Mouse (Mus musculus) forebrain, postnatal 0 days (tissue): ENCODE measurements around the gene Robo1. TPM values are rescaled to one million over a fixed set of nuclear protein-coding genes. Genes with fewer than 3 reads are reported as not detected.

Experiments
- ATAC-seq: fragments of 200-750 bp; cut with Nextera tagmentation; 2 replicates; pipeline ENCODE4 v1.8.0; 2017; ENCODE audit warnings: mild to moderate bottlenecking, moderate library complexity
- DNase-seq: peaks from one replicate; pipeline ENCODE4 v3.0.0-alpha.2; 2015
- H3K27ac ChIP-seq: fragments of 300-500 bp; sonication (generic); 2 replicates; pipeline ENCODE4 v1.5.1; 2014; ENCODE audit warnings: low read depth, mild to moderate bottlenecking, antibody characterized with exemption, low read length, moderate library complexity, mixed read lengths
- H3K27me3 ChIP-seq: fragments of 300-500 bp; sonication (generic); 2 replicates; pipeline ENCODE4 v1.6.1; 2014; ENCODE audit warnings: mild to moderate bottlenecking, low read length, mixed read lengths; ENCODE audit not compliant: insufficient read depth
- H3K36me3 ChIP-seq: fragments of 300-500 bp; sonication (generic); 2 replicates; pipeline ENCODE4 v1.6.1; 2014; ENCODE audit warnings: mild to moderate bottlenecking, moderate library complexity; ENCODE audit not compliant: insufficient read depth
- H3K4me1 ChIP-seq: fragments of 300-500 bp; sonication (generic); 2 replicates; pipeline ENCODE4 v1.6.1; 2014; ENCODE audit warnings: antibody characterized with exemption; ENCODE audit not compliant: insufficient read depth
- H3K4me2 ChIP-seq: fragments of 300-500 bp; sonication (generic); 2 replicates; pipeline ENCODE4 v1.6.1; 2014; ENCODE audit warnings: low read depth, mild to moderate bottlenecking, moderate library complexity
- H3K4me3 ChIP-seq: fragments of 300-500 bp; sonication (generic); 2 replicates; pipeline ENCODE4 v1.5.1; 2014; ENCODE audit warnings: low read depth, low read length, mixed read lengths
- H3K9ac ChIP-seq: fragments of 300-500 bp; sonication (generic); 2 replicates; pipeline ENCODE4 v1.6.1; 2014; ENCODE audit warnings: mild to moderate bottlenecking
- H3K9me3 ChIP-seq: fragments of 300-500 bp; sonication (generic); 2 replicates; pipeline ENCODE4 v1.6.1; 2016; ENCODE audit warnings: low read length
- CTCF ChIP-seq: sonication (generic); IDR thresholded peaks from 2 replicates; pipeline ENCODE4 v1.5.1; 2016; ENCODE audit warnings: antibody characterized with exemption, control low read depth, low read depth
- WGBS: fragments of 180-500 bp; shearing (Covaris S2); extraction: QIAGEN DNeasy Blood & Tissue Kit; methylation state at CpG from one replicate; pipeline ENCODE4 v1.1.7; 2014; 5-methylcytosine and 5-hydroxymethylcytosine counted together
- polyA plus RNA-seq: library from polyadenylated mRNA; unstranded; fragments of >200 nt; fragmentation: Nextera tagmentation; extraction: Ambion mirVana; gene quantifications from 2 replicates; pipeline ENCODE4 v1.2.1, GENCODE M21; 2015
- total RNA-seq: library from RNA; depleted of rRNA; stranded (reverse); fragments of >200 nt; gene quantifications from 2 replicates; pipeline ENCODE4 v1.2.3, GENCODE M21; 2014

Robo1 gene
- total and polyA plus RNA-seq, 2 experiments from 2014 or later = 29.0 to 129 TPM

DNA sequence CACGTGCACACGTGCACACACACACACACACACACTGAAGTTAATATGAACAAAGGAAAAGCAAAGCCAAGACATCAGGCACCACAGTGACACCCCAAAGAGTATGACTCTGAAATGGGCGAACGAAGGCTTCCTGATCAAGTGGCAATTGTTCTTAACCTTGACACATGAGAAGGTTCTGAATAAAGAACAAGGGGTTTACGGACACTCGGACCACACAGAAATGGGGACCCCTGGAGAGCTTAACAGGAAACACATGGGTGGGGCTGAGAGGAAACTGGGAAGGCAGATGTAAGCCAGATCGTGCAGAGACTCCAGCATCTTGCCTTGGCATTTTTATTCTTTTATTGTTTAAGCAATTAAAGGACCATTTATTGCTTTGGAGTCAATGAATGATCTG lies 703.2 kb downstream of the Robo1 start:
- 73% methylated on average over 7 of the region's 7 CpGs for WGBS
- no peak for TF ChIP-seq CTCF
- ATAC-seq (no peak), DNase-seq (no peak)
- peaks cover 11% of the 10 kb centered on the region; the same call in 1 of the 2 replicates for H3K36me3 ChIP-seq
- H3K4me1 ChIP-seq = no peaks in the 10 kb centered on the region
- H3K4me2 ChIP-seq = no peak overlapping the region
- no peaks in the 10 kb centered on the region for H3K9me3 ChIP-seq
- no peak overlapping the region for H3K27ac ChIP-seq
- H3K9ac ChIP-seq = no peak overlapping the region
- H3K4me3 ChIP-seq = no peak overlapping the region
- no peaks in the 10 kb centered on the region for H3K27me3 ChIP-seq

- Histone ChIP-seq H3K27ac (no peak overlapping the region), H3K27me3 (no peaks in the 10 kb centered on the region), H3K36me3 (peaks cover 11% of the 10 kb centered on the region; the same call in 1 of the 2 replicates), H3K4me3 (no peak overlapping the region), H3K4me2 (no peak overlapping the region), H3K9ac (no peak overlapping the region), H3K9me3 (no peaks in the 10 kb centered on the region), H3K4me1 (no peaks in the 10 kb centered on the region)
- ATAC-seq (no peak), DNase-seq (no peak)
- 94% methylated on average over 11 of the region's 11 CpGs for WGBS
- TF ChIP-seq CTCF = no peak
Measured at GRCm38 (mm10) chr16:73012926-73013325, 704.8 kb downstream of the Robo1 start.

- DNase-seq (no peak), ATAC-seq (no peak)
- Histone ChIP-seq H3K36me3 (peaks cover 11% of the 10 kb centered on the region; the same call in 1 of the 2 replicates), H3K27ac (no peak overlapping the region), H3K4me3 (no peak overlapping the region), H3K4me1 (no peaks in the 10 kb centered on the region), H3K9ac (no peak overlapping the region), H3K27me3 (no peaks in the 10 kb centered on the region), H3K9me3 (no peaks in the 10 kb centered on the region), H3K4me2 (no peak overlapping the region)
- 78% methylated on average over 8 of the region's 8 CpGs for WGBS
- no peak for TF ChIP-seq CTCF
Measured at GRCm38 (mm10) chr16:73014544-73014943, 706.4 kb downstream of the Robo1 start.

GRCm38 (mm10) chr16:73015976-73016375 lies 707.9 kb downstream of the Robo1 start:
- Histone ChIP-seq H3K4me3 (no peak overlapping the region), H3K4me1 (no peaks in the 10 kb centered on the region), H3K4me2 (no peak overlapping the region), H3K36me3 (peaks cover 8% of the 10 kb centered on the region; the same call in 1 of the 2 replicates), H3K27ac (no peak overlapping the region), H3K9ac (no peak overlapping the region), H3K27me3 (no peaks in the 10 kb centered on the region), H3K9me3 (no peaks in the 10 kb centered on the region)
- no peak for TF ChIP-seq CTCF
- peak; percentile 55; the same call in 1 of the 2 replicates for ATAC-seq
- 69% methylated on average over 4 of the region's 4 CpGs for WGBS
- no peak for DNase-seq

- no peak overlapping the region for H3K27ac ChIP-seq
- no peaks in the 10 kb centered on the region for H3K9me3 ChIP-seq
- no peak overlapping the region for H3K4me2 ChIP-seq
- no peak overlapping the region for H3K4me3 ChIP-seq
- DNase-seq (no peak), ATAC-seq (no peak)
- WGBS = 79% methylated on average over 7 of the region's 7 CpGs
- no peaks in the 10 kb centered on the region for H3K4me1 ChIP-seq
- H3K27me3 ChIP-seq = no peaks in the 10 kb centered on the region
- TF ChIP-seq CTCF = no peak
- no peak overlapping the region for H3K9ac ChIP-seq
- H3K36me3 ChIP-seq = peaks cover 8% of the 10 kb centered on the region; the same call in 1 of the 2 replicates
Measured at GRCm38 (mm10) chr16:73016801-73017200, 708.7 kb downstream of the Robo1 start.

DNA sequence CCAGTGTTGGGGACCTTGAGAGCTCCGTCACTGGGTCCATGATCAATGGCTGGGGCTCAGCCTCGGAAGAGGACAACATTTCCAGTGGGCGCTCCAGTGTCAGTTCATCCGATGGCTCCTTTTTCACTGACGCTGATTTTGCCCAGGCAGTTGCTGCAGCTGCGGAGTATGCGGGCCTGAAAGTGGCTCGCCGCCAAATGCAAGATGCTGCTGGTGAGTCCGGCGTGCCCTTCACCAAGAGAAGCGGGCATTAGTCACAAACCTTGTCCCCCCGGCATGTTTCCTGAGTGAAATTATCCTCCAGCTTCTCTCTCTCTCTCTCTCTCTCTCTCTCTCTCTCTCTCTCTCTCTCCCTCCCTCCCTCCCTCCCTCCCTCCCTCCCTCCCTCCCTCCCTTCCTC lies 716.2 kb downstream of the Robo1 start:
- no peak for TF ChIP-seq CTCF
- Histone ChIP-seq H3K4me2 (no peak overlapping the region), H3K9ac (no peak overlapping the region), H3K27me3 (no peaks in the 10 kb centered on the region), H3K36me3 (0 out of 2 replicates have a peak, but pooled peaks cover 4% of the 10 kb centered on the region), H3K4me1 (0 out of 2 replicates have a peak, but pooled peaks cover 3% of the 10 kb centered on the region), H3K27ac (no peak overlapping the region), H3K4me3 (no peak overlapping the region), H3K9me3 (no peaks in the 10 kb centered on the region)
- WGBS = 84% methylated on average over 13 of the region's 13 CpGs
- DNase-seq = no peak
- no peak for ATAC-seq

- no peak overlapping the region for H3K27ac ChIP-seq
- DNase-seq (peak; percentile 26), ATAC-seq (no peak)
- whole genome bisulfite sequencing = 71% methylated on average over 14 of the region's 14 CpGs
- no peak overlapping the region for H3K4me3 ChIP-seq
- no peak overlapping the region for H3K9ac ChIP-seq
- no peak overlapping the region for H3K4me2 ChIP-seq
- H3K27me3 ChIP-seq = no peaks in the 10 kb centered on the region
- no peaks in the 10 kb centered on the region for H3K9me3 ChIP-seq
- TF ChIP-seq CTCF = no peak
- H3K36me3 ChIP-seq = 0 out of 2 replicates have a peak, but pooled peaks cover 4% of the 10 kb centered on the region
- H3K4me1 ChIP-seq = 0 out of 2 replicates have a peak, but pooled peaks cover 3% of the 10 kb centered on the region
Measured at GRCm38 (mm10) chr16:73027692-73028091, 719.6 kb downstream of the Robo1 start.
